In genomic region chr17:27634871-27635574, GRCm38 (mm10) we compare ENCODE assay signal across 8 mouse cellular contexts. TPM values are rescaled to one million over a fixed set of nuclear protein-coding genes. Genes with fewer than 3 reads are reported as not detected.
A peak's percentile ranks its signal among the peaks of the same experiment; 100 is the strongest.
DNase-seq lines count a peak whose midpoint lies in the region; ATAC-seq and TF ChIP-seq lines count a peak whose summit lies in the region.

Gene RPS10-NUDT3 (minus strand): TSS chr17:27635222.

- DNase-seq in G1E (ENCODE audit: low spot score): peak; percentile 86
- DNase-seq in cerebellum, adult 11 months: peak; percentile 84
- DNase-seq in forebrain, embryonic 14.5 days (ENCODE audit: low spot score): peak; percentile 96
- peak; percentile 83 for DNase-seq in heart, postnatal 25 days (ENCODE audit: low spot score)
- peak; percentile 76 to 82 for DNase-seq in layer of hippocampus, adult 8-10 months (ENCODE audit: low spot score in 2 of 2)
- peak; percentile 79 to 80 for DNase-seq in thymus, adult 18-20 months

- H3K27me3 ChIP-seq in G1E (ENCODE audit: insufficient read depth, low read length): no peaks in the 10 kb centered on the region
- no peaks in the 10 kb centered on the region for H3K27me3 ChIP-seq in forebrain, embryonic 14.5 days (replicated peaks; ENCODE audit: control insufficient read depth, insufficient read depth, low read length)
- no peaks in the 10 kb centered on the region for H3K27me3 ChIP-seq in lung, embryonic 15.5 days

- TF ChIP-seq CTCF in G1E (IDR thresholded peaks at IDR 0.05; ENCODE audit: low read depth, low read length): no peak
- TF ChIP-seq CTCF in olfactory bulb, adult 2 months (IDR thresholded peaks at IDR 0.05; ENCODE audit: insufficient read depth, low read depth, low read length): no peak

- H3K9me3 ChIP-seq in G1E (replicated peaks): no peaks in the 10 kb centered on the region
- no peaks in the 10 kb centered on the region for H3K9me3 ChIP-seq in forebrain, embryonic 14.5 days (replicated peaks; ENCODE audit: control insufficient read depth, low read length)
- H3K9me3 ChIP-seq in lung, embryonic 15.5 days: no peaks in the 10 kb centered on the region

- peak within 1 kb of the TSS; percentile 85 for H3K4me2 ChIP-seq in forebrain, embryonic 14.5 days (ENCODE audit: low read length)
- peak within 1 kb of the TSS; percentile 64 for H3K4me2 ChIP-seq in lung, embryonic 15.5 days

- under 1% methylated on average over 62 of the region's 72 CpGs for WGBS in forebrain, embryonic 14.5 days
- 1% methylated on average over 67 of the region's 72 CpGs for WGBS in lung, embryonic 15.5 days
- under 1% methylated on average over 71 of the region's 72 CpGs for WGBS in olfactory bulb, adult 2 months

- peaks cover 47% of the 10 kb centered on the region for H3K36me3 ChIP-seq in G1E (replicated peaks)
- peaks cover 42% of the 10 kb centered on the region for H3K36me3 ChIP-seq in forebrain, embryonic 14.5 days (ENCODE audit: control insufficient read depth, insufficient read depth, low read length)
- peaks cover 34% of the 10 kb centered on the region for H3K36me3 ChIP-seq in lung, embryonic 15.5 days

- peak within 1 kb of the TSS; percentile 91 for H3K4me3 ChIP-seq in G1E (ENCODE audit: low read depth, low read length)
- H3K4me3 ChIP-seq in forebrain, embryonic 14.5 days (ENCODE audit: low read depth, low read length): peak within 1 kb of the TSS; percentile 86
- peak within 1 kb of the TSS; percentile 88 for H3K4me3 ChIP-seq in lung, embryonic 15.5 days
- peak within 1 kb of the TSS; percentile 82 for H3K4me3 ChIP-seq in olfactory bulb, adult 2 months (ENCODE audit: insufficient read depth, low read depth, low read length)

- peak within 1 kb of the TSS; percentile 96 for H3K9ac ChIP-seq in forebrain, embryonic 14.5 days (ENCODE audit: low read length)
- peak within 1 kb of the TSS; percentile 92 for H3K9ac ChIP-seq in lung, embryonic 15.5 days

- peaks cover 55% of the 10 kb centered on the region for H3K4me1 ChIP-seq in G1E (ENCODE audit: insufficient read depth, low read depth, low read length)
- peaks cover 14% of the 10 kb centered on the region for H3K4me1 ChIP-seq in forebrain, embryonic 14.5 days (ENCODE audit: control insufficient read depth, insufficient read depth, low read length)
- H3K4me1 ChIP-seq in lung, embryonic 15.5 days: peaks cover 37% of the 10 kb centered on the region
- H3K4me1 ChIP-seq in olfactory bulb, adult 2 months (ENCODE audit: control insufficient read depth, insufficient read depth, low read length): peaks cover 32% of the 10 kb centered on the region

- intact Hi-C loops in heart, postnatal 25 days (cut with DNase I): loop anchor here (5.0 kb wide), 1 partner anchor 433 kb away; the partner anchor contains the start of gene Lemd2

- TF ChIP-seq POLR2A in olfactory bulb, adult 2 months (IDR thresholded peaks at IDR 0.05; ENCODE audit: insufficient read depth, low read depth, low read length): peak; percentile 94

- H3K27ac ChIP-seq in forebrain, embryonic 14.5 days (ENCODE audit: low read depth, low read length): peak within 1 kb of the TSS; percentile 84
- H3K27ac ChIP-seq in lung, embryonic 15.5 days: peak within 1 kb of the TSS; percentile 86
- peak within 1 kb of the TSS; percentile 56; the same call in 1 of the 2 replicates for H3K27ac ChIP-seq in olfactory bulb, adult 2 months (ENCODE audit: insufficient read depth, low read depth, low read length)

- ATAC-seq in G1E (ENCODE audit: extremely low read depth, insufficient number of reproducible peaks, low FRiP score, poor library complexity, severe bottlenecking): peak; percentile 78
- ATAC-seq in forebrain, embryonic 14.5 days: peak; percentile 99
- peak; percentile 97 for ATAC-seq in lung, embryonic 15.5 days (ENCODE audit: borderline replicate concordance, extremely low read depth, low FRiP score, low TSS enrichment)

RNA-seq across cellular contexts. Expression of gene RPS10-NUDT3, which starts in this region (rescaled TPM):
- total RNA-seq in G1E (2014; fragmentation: Nextera tagmentation): not detected in 2 replicates
- total RNA-seq in G1E (2017): not detected in 2 replicates
- polyA plus RNA-seq in G1E (2012): not detected in 2 replicates
- not detected in 2 replicates for polyA plus RNA-seq in forebrain, embryonic 14.5 days (2014; fragmentation: Nextera tagmentation; extraction: Ambion mirVana)
- under 1 TPM in 1 of 2 experiments, not detected in 1; 0.94 TPM for total RNA-seq in heart, postnatal 25 days (2021)
- total RNA-seq in layer of hippocampus, adult 8-10 months (2022): 1 to 10 TPM in 1 of 4 experiments, not detected in 3; 1.6 TPM
- polyA plus RNA-seq in lung, embryonic 15.5 days (2015; fragmentation: Nextera tagmentation; extraction: Ambion mirVana): not detected in 2 replicates
- not detected in 2 replicates for polyA plus RNA-seq in olfactory bulb, adult 2 months (2012; ENCODE audit: insufficient read depth, insufficient read length, low replicate concordance, missing spikeins)

Comparison
In these comparisons a context has a peak if more than half of its experiments do, and no peak if none do; other contexts are left out.
1. Peak in every context shown above with its lines: DNase-seq, ATAC-seq, H3K4me3 ChIP-seq and H3K27ac ChIP-seq.
2. Peak in DNase-seq, ATAC-seq and H3K4me3 ChIP-seq in G1E; RNA of the gene not detected or under 1 TPM.
3. Peak in DNase-seq, ATAC-seq, H3K4me3 ChIP-seq, H3K27ac ChIP-seq, H3K9ac ChIP-seq and H3K4me2 ChIP-seq in forebrain, embryonic 14.5 days; RNA of the gene not detected or under 1 TPM.
4. Peak in DNase-seq in heart, postnatal 25 days; RNA of the gene not detected or under 1 TPM.
5. Peak in ATAC-seq, H3K4me3 ChIP-seq, H3K27ac ChIP-seq, H3K9ac ChIP-seq and H3K4me2 ChIP-seq in lung, embryonic 15.5 days; RNA of the gene not detected or under 1 TPM.